8 mouse cellular contexts compared by ENCODE assay signal in the genomic region with DNA sequence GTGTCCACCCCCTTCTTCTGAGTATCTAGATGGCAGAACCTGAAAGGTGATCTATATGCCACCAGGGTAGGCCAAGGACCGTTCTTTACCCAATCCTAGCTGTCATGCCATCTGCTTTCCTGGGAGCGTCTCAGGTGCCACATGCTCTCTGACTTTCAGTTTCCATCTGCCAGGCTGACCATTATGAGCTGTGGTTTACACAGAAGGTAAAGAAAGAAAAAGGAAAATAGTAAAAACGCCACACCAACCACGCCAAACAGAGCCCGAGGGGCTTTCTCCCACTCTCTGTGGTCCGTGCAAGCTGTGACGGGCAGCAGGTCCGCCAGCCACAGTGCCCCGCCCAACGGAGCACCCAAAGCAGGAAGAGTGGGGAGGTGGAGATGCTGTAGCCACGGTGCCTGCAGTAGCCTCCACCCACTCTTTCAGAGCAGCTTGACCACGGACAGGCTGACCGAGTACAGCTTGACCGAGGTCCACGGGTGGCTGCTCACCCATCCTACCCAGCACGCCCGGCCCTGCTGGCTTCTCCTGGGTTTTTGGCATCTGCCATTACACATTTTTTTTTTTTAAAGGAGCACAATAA. TPM values are rescaled to one million over a fixed set of nuclear protein-coding genes. Genes with fewer than 3 reads are reported as not detected.
DNase-seq lines count a peak whose midpoint lies in the region; ATAC-seq and TF ChIP-seq lines count a peak whose summit lies in the region.

No protein-coding gene starts in this region.

- H3K79me2 ChIP-seq in liver, adult 2 months (ENCODE audit: control insufficient read depth, insufficient read depth, low read length) = no peaks in the 10 kb centered on the region

- peak; percentile 62 to 70 for ATAC-seq in hematopoietic stem cell, adult 5-6 weeks (replicated peaks in 1 of 2; ENCODE audit: insufficient read depth in 1 of 2, low FRiP score in 2 of 2, low TSS enrichment in 1 of 2, low read depth in 1 of 2, poor library complexity in 2 of 2, severe bottlenecking in 2 of 2)
- no peak for ATAC-seq in lung, embryonic 14.5 days (ENCODE audit: insufficient read depth)

- DNase-seq in liver, adult 2 months (ENCODE audit: extremely low read depth, low read depth, low spot score) = no peak
- DNase-seq in liver = no peak
- peak; percentile 93 for DNase-seq in brain, adult 2 months (ENCODE audit: low read depth, low spot score)
- DNase-seq in lung, embryonic 14.5 days = no peak
- DNase-seq in embryo, embryonic 9.5 days (ENCODE audit: extremely low spot score) = no peak
- no peak for DNase-seq in adrenal gland, adult 8-10 months
- no peak for DNase-seq in left cerebral cortex, adult 18-20 months (ENCODE audit: low spot score in 2 of 2)

- 0 out of 2 replicates have a peak overlapping the region, but pooled peaks have one; percentile 4 for H3K4me3 ChIP-seq in liver, adult 2 months (ENCODE audit: insufficient read depth, low read depth, low read length)
- no peak overlapping the region for H3K4me3 ChIP-seq in lung, embryonic 14.5 days (ENCODE audit: low read depth, low read length)

- WGBS in liver, adult 2 months = 79% methylated on average over 17 of the region's 17 CpGs
- 73% methylated on average over 17 of the region's 17 CpGs for WGBS in lung, embryonic 14.5 days

- no peaks in the 10 kb centered on the region for H3K9me3 ChIP-seq in lung, embryonic 14.5 days (ENCODE audit: low read depth, low read length)

- H3K4me2 ChIP-seq in lung, embryonic 14.5 days = no peak overlapping the region

- no peaks in the 10 kb centered on the region for H3K27me3 ChIP-seq in liver, adult 2 months (ENCODE audit: control insufficient read depth, insufficient read depth, low read length)
- H3K27me3 ChIP-seq in lung, embryonic 14.5 days (ENCODE audit: insufficient read depth, low read length) = no peaks in the 10 kb centered on the region

- H3K36me3 ChIP-seq in liver, adult 2 months (ENCODE audit: control insufficient read depth, insufficient read depth, low read length) = no peaks in the 10 kb centered on the region
- H3K36me3 ChIP-seq in lung, embryonic 14.5 days (ENCODE audit: insufficient read depth) = no peaks in the 10 kb centered on the region

- no peak for TF ChIP-seq CTCF in liver, adult 2 months (IDR thresholded peaks at IDR 0.05; ENCODE audit: low read depth, low read length)
- no peak for TF ChIP-seq CTCF in lung, embryonic 14.5 days (IDR thresholded peaks at IDR 0.05; ENCODE audit: low read depth)

- H3K4me1 ChIP-seq in liver, adult 2 months (ENCODE audit: control insufficient read depth, insufficient read depth, low read length) = peaks cover 29% of the 10 kb centered on the region
- H3K4me1 ChIP-seq in lung, embryonic 14.5 days (ENCODE audit: insufficient read depth) = peaks cover 48% of the 10 kb centered on the region

- TF ChIP-seq POLR2A in liver, adult 2 months (IDR thresholded peaks at IDR 0.05; ENCODE audit: extremely low read depth, insufficient read depth, low read length) = no peak

- H3K9ac ChIP-seq in liver, adult 2 months (ENCODE audit: low read depth, low read length) = no peak overlapping the region
- no peak overlapping the region for H3K9ac ChIP-seq in lung, embryonic 14.5 days

- H3K27ac ChIP-seq in liver, adult 2 months (replicated peaks; ENCODE audit: insufficient read depth, low read depth, low read length) = 0 out of 2 replicates have a peak overlapping the region, but pooled peaks have one; percentile 67
- peak overlapping the region; percentile 83; the same call in 1 of the 2 replicates for H3K27ac ChIP-seq in lung, embryonic 14.5 days (ENCODE audit: low read depth)

RNA-seq across cellular contexts. Expression of a gene that starts 27.0 kb away (rescaled TPM):
- total RNA-seq in liver, adult 2 months (2014; rRNA removed) = 85.6 and 110 TPM in 2 replicates
- 75.3 and 76.4 TPM in 2 replicates for polyA plus RNA-seq in liver, adult 2 months (2012; rRNA removed)
- total RNA-seq in hematopoietic stem cell, adult 5-6 weeks (2017) = 101 and 133 TPM in 2 replicates
- 81.0 and 93.6 TPM in 2 replicates for polyA plus RNA-seq in lung, embryonic 14.5 days (2014; fragmentation: Nextera tagmentation; extraction: Ambion mirVana)
- 10 to 100 TPM; 76.2 to 98.5 (median 86.4) TPM for total RNA-seq in adrenal gland, adult 8-10 months (2022)
- 10 to 100 TPM; 27.2 to 32.0 TPM for total RNA-seq in left cerebral cortex, adult 18-20 months (2021)
